In the genomic region with DNA sequence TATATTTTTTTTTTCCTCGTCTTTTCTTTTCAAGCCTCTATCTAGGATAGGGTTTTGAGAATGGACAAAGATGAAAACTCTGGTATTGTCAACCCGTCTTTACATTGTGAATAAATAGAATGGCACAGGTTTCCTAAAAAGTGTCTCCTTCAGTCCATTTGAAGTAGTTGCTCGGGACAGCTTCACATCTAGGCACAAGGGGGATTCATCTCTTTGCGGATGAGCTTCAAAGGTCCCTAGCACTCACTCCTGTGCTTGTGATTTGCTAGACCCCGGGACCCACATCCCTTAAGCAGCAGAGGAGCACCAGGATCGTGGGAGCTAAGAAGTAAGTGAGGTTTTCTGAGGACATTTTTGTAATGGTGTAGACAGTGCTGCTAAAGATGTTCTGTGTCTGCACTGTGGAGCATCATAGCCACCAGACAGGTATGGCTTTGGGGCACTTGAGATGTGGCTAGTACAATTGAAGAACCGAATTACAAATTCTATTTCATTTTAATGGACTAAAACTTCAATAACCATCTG, we compare ENCODE assay signal across 8 mouse cellular contexts. TPM values are rescaled to one million over a fixed set of nuclear protein-coding genes. Genes with fewer than 3 reads are reported as not detected.
A peak's percentile ranks its signal among the peaks of the same experiment; 100 is the strongest.
DNase-seq lines count a peak whose midpoint lies in the region; ATAC-seq and TF ChIP-seq lines count a peak whose summit lies in the region.

No protein-coding gene starts in this region.

- no peaks in the 10 kb centered on the region for H3K36me3 ChIP-seq in kidney, adult 2 months (ENCODE audit: control insufficient read depth, insufficient read depth, low read length)
- no peaks in the 10 kb centered on the region for H3K36me3 ChIP-seq in ES-E14 (ENCODE audit: control insufficient read depth, insufficient read depth, low read length, poor library complexity, severe bottlenecking)
- peaks cover 10% of the 10 kb centered on the region; the same call in 1 of the 2 replicates for H3K36me3 ChIP-seq in forebrain, embryonic 10.5 days (replicated peaks)
- no peaks in the 10 kb centered on the region for H3K36me3 ChIP-seq in liver, embryonic 15.5 days (replicated peaks)

- H3K4me2 ChIP-seq in liver, embryonic 15.5 days = peak overlapping the region; percentile 84

- peaks cover 4% of the 10 kb centered on the region; the same call in 1 of the 2 replicates for H3K4me1 ChIP-seq in kidney, adult 2 months (ENCODE audit: control insufficient read depth, insufficient read depth, low read length)
- H3K4me1 ChIP-seq in ES-E14 (ENCODE audit: control insufficient read depth in 2 of 2, insufficient read depth in 2 of 2, low read length in 2 of 2, poor library complexity in 1 of 2) = peaks cover 3% of the 10 kb centered on the region in 2 experiments; a peak in 2 of 4 replicates
- H3K4me1 ChIP-seq in forebrain, embryonic 10.5 days = peaks cover 22% of the 10 kb centered on the region
- peaks cover 24% of the 10 kb centered on the region for H3K4me1 ChIP-seq in liver, embryonic 15.5 days (replicated peaks)

- DNase-seq in kidney, adult 2 months = no peak
- DNase-seq in kidney, postnatal 10 days = no peak
- DNase-seq in ES-E14 (ENCODE audit: low read depth, low spot score) = no peak
- peak; percentile 18 for DNase-seq in forebrain, embryonic 10.5 days (ENCODE audit: extremely low spot score, low spot score)
- DNase-seq in right cerebral cortex, postnatal 36 days (ENCODE audit: low spot score in 2 of 2) = no peak
- no peak for DNase-seq in cerebellum, postnatal 4 days (ENCODE audit: low spot score in 2 of 2)

- no peaks in the 10 kb centered on the region for H3K27me3 ChIP-seq in kidney, adult 2 months (replicated peaks; ENCODE audit: control insufficient read depth, insufficient read depth, low read length)
- H3K27me3 ChIP-seq in forebrain, embryonic 10.5 days (ENCODE audit: poor library complexity, severe bottlenecking) = no peaks in the 10 kb centered on the region
- H3K27me3 ChIP-seq in liver, embryonic 15.5 days = no peaks in the 10 kb centered on the region

- in situ Hi-C loops in ES-E14 (cut with MboI; ENCODE audit: low sequenced_read_pairs in 2 of 2, unreplicated experiment in 2 of 2) = no loop called here

- no peak for ATAC-seq in liver, embryonic 15.5 days (ENCODE audit: insufficient read depth)
- ATAC-seq in cerebellum, adult (ENCODE audit: insufficient number of reproducible peaks, low FRiP score, low TSS enrichment) = no peak

- no peak for TF ChIP-seq POLR2A in kidney, adult 2 months (IDR thresholded peaks at IDR 0.05; ENCODE audit: low read depth, low read length)

- H3K27ac ChIP-seq in kidney, adult 2 months (ENCODE audit: insufficient read depth, low read depth, low read length) = no peak overlapping the region
- H3K27ac ChIP-seq in ES-E14 (ENCODE audit: insufficient read depth, low read depth, low read length, poor library complexity, severe bottlenecking) = no peak overlapping the region
- peak overlapping the region; percentile 85 for H3K27ac ChIP-seq in forebrain, embryonic 10.5 days
- peak overlapping the region; percentile 41 for H3K27ac ChIP-seq in liver, embryonic 15.5 days (replicated peaks)

- peak overlapping the region; percentile 40 for H3K4me3 ChIP-seq in kidney, adult 2 months (ENCODE audit: insufficient read depth, low read depth, low read length)
- H3K4me3 ChIP-seq in ES-E14 (ENCODE audit: insufficient read depth in 1 of 2, low read depth in 1 of 2, low read length in 2 of 2, poor library complexity in 1 of 2, severe bottlenecking in 1 of 2) = peak overlapping the region; percentile 69 to 79
- H3K4me3 ChIP-seq in forebrain, embryonic 10.5 days = peak overlapping the region; percentile 59
- peak overlapping the region; percentile 69 for H3K4me3 ChIP-seq in liver, embryonic 15.5 days (replicated peaks)

- H3K9ac ChIP-seq in ES-E14 (ENCODE audit: insufficient read depth, low read depth, low read length, poor library complexity, severe bottlenecking) = peak overlapping the region; percentile 76
- H3K9ac ChIP-seq in liver, embryonic 15.5 days = peak overlapping the region; percentile 70

- no peaks in the 10 kb centered on the region for H3K9me3 ChIP-seq in ES-E14 (ENCODE audit: control insufficient read depth, insufficient read depth, low read depth, low read length)
- H3K9me3 ChIP-seq in forebrain, embryonic 10.5 days = no peaks in the 10 kb centered on the region
- no peaks in the 10 kb centered on the region for H3K9me3 ChIP-seq in liver, embryonic 15.5 days (replicated peaks)

- 9% methylated on average over 7 of the region's 7 CpGs for WGBS in kidney, adult 2 months
- 23% methylated on average over 7 of the region's 7 CpGs for WGBS in forebrain, embryonic 10.5 days
- WGBS in liver, embryonic 15.5 days (ENCODE audit: insufficient replicate concordance) = 8% methylated on average over 7 of the region's 7 CpGs

- no peak for TF ChIP-seq CTCF in kidney, adult 2 months (conservative IDR thresholded peaks at IDR 0.05; ENCODE audit: insufficient read depth, insufficient read length, low read depth, low read length)

TF ChIP-seq in ES-E14, 5 proteins besides CTCF, POLR2A, EP300 and RAD21:
- TF ChIP-seq HCFC1 (IDR thresholded peaks at IDR 0.05; ENCODE audit: borderline replicate concordance, insufficient read depth, low read length) (no peak), MAFK (IDR thresholded peaks at IDR 0.05; ENCODE audit: insufficient read depth, low read depth, low read length) (no peak), CHD2 (IDR thresholded peaks at IDR 0.05; ENCODE audit: low read depth, low read length) (no peak)

RNA-seq across cellular contexts. Expression of a gene that starts 0.7 kb away (rescaled TPM):
- 7.9 and 9.9 TPM in 2 replicates for polyA plus RNA-seq in kidney, adult 2 months (2012; rRNA removed)
- 29.5 and 32.3 TPM in 2 replicates for total RNA-seq in ES-E14 (2012; rRNA removed)
- 78.9 and 82.9 TPM in 2 replicates for polyA plus RNA-seq in forebrain, embryonic 10.5 days (2016; fragmentation: Nextera tagmentation; extraction: Ambion mirVana)
- 12.4 and 12.9 TPM in 2 replicates for polyA plus RNA-seq in liver, embryonic 15.5 days (2015; fragmentation: Nextera tagmentation; extraction: Ambion mirVana)

RNA-seq across cellular contexts. Expression of a gene that starts 32.6 kb away (rescaled TPM):
- not detected in 2 replicates for polyA plus RNA-seq in kidney, adult 2 months (2012; rRNA removed)
- 2.4 TPM in 2 replicates for total RNA-seq in ES-E14 (2012; rRNA removed)
- 0.09 TPM in 2 replicates for polyA plus RNA-seq in forebrain, embryonic 10.5 days (2016; fragmentation: Nextera tagmentation; extraction: Ambion mirVana)
- polyA plus RNA-seq in liver, embryonic 15.5 days (2015; fragmentation: Nextera tagmentation; extraction: Ambion mirVana) = not detected in 2 replicates

RNA-seq across cellular contexts. Expression of a gene that starts 41.6 kb away (rescaled TPM):
- 8.3 and 11.6 TPM in 2 replicates for polyA plus RNA-seq in kidney, adult 2 months (2012; rRNA removed)
- 69.7 and 82.8 TPM in 2 replicates for total RNA-seq in ES-E14 (2012; rRNA removed)
- 108 and 111 TPM in 2 replicates for polyA plus RNA-seq in forebrain, embryonic 10.5 days (2016; fragmentation: Nextera tagmentation; extraction: Ambion mirVana)
- polyA plus RNA-seq in liver, embryonic 15.5 days (2015; fragmentation: Nextera tagmentation; extraction: Ambion mirVana) = 16.3 and 18.5 TPM in 2 replicates

Comparison
In these comparisons a context has a peak if more than half of its experiments do, and no peak if none do; other contexts are left out.
1. H3K27ac ChIP-seq: peak in forebrain, embryonic 10.5 days (single experiment) and liver, embryonic 15.5 days (single experiment); none in kidney, adult 2 months (single experiment) and ES-E14 (single experiment).
2. Peak in every context shown above with its lines, with median percentiles within 50 percentile points of each other: H3K4me3 ChIP-seq.